Mouse (Mus musculus) C3H10T1/2 (cell line): Measurements from ENCODE around the gene Hist1h2ad. TPM values are rescaled to one million over a fixed set of nuclear protein-coding genes. Genes with fewer than 3 reads are reported as not detected.

Source experiments
- polyA plus RNA-seq, 2 experiments: library from polyadenylated mRNA; unstranded; fragments of >200 nt; fragmentation: generic; extraction: Trizol; gene quantifications; one replicate each; pipeline ENCODE4 v1.2.1; 2012; ENCODE audit warnings: missing spikeins in 2 of 2

Gene Hist1h2ad
- polyA plus RNA-seq: 1 to 10 TPM; 1.1 to 3.1 TPM

DNA sequence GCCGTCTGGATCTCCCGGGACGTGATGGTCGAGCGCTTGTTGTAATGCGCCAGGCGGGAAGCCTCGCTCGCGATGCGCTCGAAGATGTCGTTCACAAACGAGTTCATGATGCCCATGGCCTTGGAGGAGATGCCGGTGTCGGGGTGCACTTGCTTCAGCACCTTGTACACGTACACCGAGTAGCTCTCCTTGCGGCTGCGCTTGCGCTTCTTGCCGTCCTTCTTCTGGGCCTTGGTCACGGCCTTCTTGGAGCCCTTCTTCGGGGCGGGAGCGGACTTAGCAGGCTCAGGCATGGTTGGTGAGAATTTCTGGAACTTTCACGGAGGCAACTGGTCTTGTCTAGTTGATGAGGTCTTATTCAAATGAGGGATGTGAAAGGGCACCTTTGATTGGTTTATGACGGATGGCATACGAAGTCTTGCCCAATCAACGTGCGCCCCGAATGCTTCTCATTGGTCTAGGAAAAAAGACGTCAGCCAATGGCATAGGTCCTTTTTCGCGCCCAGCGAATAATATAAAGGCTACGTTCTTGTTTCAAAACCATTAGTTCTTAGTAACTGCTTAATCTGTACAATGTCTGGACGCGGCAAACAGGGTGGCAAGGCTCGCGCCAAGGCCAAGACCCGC, at the start of gene Hist1h2ad, which contains the start of gene Hist1h2bf:
Gene Hist1h2ad, plus strand, starts transcription at position 484 of the 627 bp plus-strand sequence.
Gene Hist1h2bf, minus strand, starts transcription at position 299 of the 627 bp plus-strand sequence.

DNA sequence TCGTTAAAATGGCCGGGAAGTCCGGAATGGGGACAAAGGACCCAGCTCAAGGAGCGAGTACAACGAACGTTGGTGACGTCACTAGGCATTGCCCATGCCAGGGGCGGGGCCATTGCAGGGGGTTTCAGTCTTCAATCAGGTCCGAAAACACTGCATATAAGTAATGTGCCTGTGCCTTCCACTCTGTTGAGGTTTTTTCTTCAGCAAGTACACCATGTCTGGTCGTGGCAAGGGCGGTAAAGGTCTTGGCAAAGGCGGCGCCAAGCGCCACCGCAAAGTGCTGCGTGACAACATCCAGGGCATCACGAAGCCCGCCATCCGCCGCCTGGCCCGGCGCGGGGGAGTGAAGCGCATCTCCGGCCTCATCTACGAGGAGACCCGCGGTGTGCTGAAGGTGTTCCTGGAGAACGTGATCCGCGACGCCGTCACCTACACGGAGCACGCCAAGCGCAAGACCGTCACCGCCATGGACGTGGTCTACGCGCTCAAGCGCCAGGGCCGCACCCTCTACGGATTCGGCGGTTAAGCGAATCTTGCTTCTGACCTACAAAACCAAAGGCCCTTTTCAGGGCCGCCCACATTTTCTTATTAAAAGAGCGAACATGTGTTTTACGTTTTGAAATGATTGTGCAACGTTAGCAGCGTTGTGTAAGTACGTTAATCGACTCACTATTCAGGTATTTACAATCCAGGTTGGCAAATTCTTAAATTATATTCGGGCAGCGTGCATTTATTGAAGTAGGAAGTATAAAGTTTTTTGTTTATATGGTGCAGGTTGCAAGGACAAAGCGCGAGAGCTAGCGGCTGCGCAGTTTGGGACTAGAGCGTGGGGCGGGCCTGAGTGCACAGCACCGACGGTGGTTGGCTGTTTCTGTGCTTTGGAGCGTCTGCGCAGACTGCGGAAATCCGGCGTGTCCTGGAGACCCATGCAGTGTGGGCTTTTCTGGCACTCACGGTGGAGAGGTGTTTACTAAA, 43.0 kb upstream of the Hist1h2ad start, which contains the start of gene Hist1h4h:
Gene Hist1h4h, plus strand, starts transcription at position 150 of the 975 bp plus-strand sequence.

GRCm38 (mm10) chr13:23533560-23534367, 40.4 kb upstream of the Hist1h2ad start, which contains the start of gene Hist1h2af:
Gene Hist1h2af, plus strand, starts transcription at chr13:23533906.

GRCm38 (mm10) chr13:23535137-23536075, 38.8 kb upstream of the Hist1h2ad start, which contains the start of gene Hist1h3g:
Gene Hist1h3g, plus strand, starts transcription at chr13:23535422.

DNA sequence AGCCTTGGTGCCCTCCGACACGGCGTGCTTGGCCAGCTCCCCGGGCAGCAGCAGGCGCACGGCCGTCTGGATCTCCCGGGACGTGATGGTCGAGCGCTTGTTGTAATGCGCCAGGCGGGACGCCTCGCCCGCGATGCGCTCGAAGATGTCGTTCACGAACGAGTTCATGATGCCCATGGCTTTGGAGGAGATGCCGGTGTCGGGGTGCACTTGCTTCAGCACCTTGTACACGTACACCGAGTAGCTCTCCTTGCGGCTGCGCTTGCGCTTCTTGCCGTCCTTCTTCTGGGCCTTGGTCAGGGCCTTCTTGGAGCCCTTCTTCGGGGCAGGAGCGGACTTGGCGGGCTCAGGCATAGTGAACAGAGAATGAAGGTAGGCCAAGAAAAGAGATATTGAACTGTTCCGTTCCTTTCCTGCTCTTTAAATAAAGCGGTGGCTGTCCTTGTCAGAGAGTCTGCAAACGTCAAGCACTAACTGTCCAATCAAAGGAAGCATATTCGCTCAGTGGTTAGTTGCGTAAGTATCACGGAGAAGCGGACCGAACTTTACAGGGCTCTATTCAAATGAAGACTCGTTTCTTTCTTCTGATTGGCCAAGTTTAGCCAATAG, 31.1 kb upstream of the Hist1h2ad start, which contains the start of gene Hist1h2bh:
Gene Hist1h2bh, minus strand, starts transcription at position 394 of the 609 bp plus-strand sequence.

GRCm38 (mm10) chr13:23543965-23544786, 30.0 kb upstream of the Hist1h2ad start, which contains the start of gene Hist1h3f:
Gene Hist1h3f, plus strand, starts transcription at chr13:23544052.

GRCm38 (mm10) chr13:23551146-23551834, 22.9 kb upstream of the Hist1h2ad start, which contains the start of gene Hist1h4f:
Gene Hist1h4f, minus strand, starts transcription at chr13:23551648.

DNA sequence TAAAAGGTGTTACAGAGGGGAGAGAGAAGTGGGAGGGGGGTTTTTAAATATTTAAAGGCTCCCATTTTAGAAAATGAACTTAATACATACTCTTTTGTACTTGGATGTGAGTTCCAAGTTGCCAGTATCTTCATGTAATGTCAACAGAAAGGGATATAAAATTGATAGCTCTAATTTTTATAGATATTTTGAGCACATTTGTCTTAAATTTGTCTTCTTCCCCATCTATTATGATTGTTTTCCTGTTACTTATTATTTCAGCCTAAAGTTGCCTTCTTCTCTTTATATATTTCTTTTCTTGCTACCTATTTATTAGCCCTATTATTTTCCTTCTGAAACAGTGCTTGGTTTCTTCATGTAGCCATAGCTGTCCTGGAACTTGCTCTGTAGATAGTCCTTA, 21.2 kb upstream of the Hist1h2ad start, which contains the start of gene Hist1h1d:
Gene Hist1h1d, plus strand, starts transcription at position 301 of the 400 bp plus-strand sequence.

GRCm38 (mm10) chr13:23561883-23562659, 12.1 kb upstream of the Hist1h2ad start, which contains the start of gene Hist1h3e:
Gene Hist1h3e, minus strand, starts transcription at chr13:23562369.

DNA sequence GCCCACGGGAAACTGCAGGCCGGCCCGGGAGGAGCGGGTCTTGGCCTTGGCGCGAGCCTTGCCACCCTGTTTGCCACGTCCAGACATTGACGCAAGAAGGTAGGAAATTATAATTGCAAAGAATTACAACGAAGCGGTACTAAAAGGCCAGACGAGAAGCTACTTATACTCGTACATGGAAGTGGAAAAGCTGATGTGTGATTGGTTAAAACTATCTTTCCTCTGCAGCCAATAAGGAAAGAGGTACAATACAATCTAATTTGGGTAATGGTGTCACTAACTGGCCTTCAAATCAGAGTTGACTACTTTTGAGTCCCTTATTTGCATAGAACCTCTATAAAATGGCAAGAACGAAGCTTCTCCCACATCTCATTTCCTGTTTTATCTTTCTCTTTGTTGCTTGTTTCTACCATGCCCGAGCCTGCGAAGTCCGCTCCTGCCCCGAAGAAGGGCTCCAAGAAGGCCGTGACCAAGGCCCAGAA, 3.1 kb upstream of the Hist1h2ad start, which contains the start of the genes Hist1h2ae and Hist1h2bg:
Gene Hist1h2ae, minus strand, starts transcription at position 199 of the 482 bp plus-strand sequence.
Gene Hist1h2bg, plus strand, starts transcription at position 375 of the 482 bp plus-strand sequence.

GRCm38 (mm10) chr13:23575271-23575851, 1.2 kb downstream of the Hist1h2ad start, which contains the start of gene Hist1h3d:
Gene Hist1h3d, plus strand, starts transcription at chr13:23575763.

DNA sequence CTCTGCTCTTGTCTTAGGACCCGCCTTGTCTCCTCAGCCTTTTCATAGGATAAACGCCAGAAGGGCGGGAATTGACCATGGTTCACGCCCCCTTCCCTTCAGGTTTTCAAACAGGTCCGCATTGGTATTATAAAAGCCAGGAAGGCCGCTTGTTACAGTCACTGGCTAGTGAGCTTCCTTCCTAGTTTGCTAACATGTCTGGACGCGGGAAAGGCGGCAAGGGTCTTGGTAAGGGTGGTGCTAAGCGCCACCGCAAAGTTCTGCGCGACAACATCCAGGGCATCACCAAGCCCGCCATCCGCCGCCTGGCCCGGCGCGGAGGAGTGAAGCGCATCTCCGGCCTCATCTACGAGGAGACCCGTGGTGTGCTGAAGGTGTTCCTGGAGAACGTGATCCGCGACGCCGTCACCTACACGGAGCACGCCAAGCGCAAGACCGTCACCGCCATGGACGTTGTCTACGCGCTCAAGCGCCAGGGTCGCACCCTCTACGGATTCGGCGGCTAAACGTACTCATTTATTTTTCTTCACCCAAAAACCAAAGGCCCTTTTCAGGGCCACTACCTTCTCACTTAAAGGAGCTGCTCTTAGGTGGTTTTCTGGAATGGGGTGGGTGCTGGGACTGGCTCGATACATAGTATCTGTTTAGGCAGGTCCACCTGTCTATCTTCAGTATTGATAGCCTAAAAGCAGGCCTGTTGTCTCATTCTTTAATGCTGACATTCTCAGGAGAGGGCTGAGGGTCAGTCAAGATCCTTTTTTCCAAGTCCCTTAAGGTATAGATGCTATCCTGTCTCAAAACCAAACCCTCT, 7.4 kb downstream of the Hist1h2ad start, which contains the start of gene Hist1h4d:
Gene Hist1h4d, plus strand, starts transcription at position 191 of the 811 bp plus-strand sequence.

DNA sequence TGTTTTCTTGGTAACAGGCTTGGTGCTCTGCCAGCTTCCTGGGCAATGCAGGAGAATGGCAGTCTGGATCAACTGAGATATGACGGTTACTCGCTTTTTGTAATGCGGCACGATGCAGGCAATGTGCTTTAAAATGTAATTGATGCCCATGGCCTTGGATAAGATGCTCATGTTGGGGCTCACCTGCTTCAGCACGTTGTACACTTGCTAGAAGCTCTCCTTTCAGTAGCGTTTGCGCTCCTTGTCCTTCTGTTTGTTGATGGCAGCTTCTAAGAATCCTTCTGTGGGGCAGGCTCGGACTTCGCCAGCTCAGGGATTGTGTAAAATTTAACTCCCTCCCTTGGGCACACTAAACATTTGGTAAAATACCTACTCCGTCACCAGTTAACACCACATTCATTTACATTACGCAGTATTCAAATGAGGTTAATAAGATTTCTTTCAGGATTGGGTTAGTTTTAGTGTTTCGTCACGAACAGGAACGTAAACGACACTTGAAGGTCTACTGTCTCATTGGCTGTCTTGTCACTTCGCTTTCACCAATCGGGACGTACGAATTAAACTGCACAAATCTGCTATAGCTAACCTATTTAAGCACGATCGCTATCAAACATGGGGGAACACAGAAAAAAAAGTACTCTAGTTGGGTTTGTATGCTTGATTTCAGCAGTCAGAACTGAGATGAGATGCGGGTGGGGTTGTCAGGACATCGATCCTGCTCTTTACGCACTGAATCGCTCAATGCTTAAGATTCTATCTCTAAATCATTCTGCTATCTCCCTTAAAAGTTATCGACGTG, 46.8 kb downstream of the Hist1h2ad start, which contains the start of gene Hist1h2be:
Gene Hist1h2be, minus strand, starts transcription at position 392 of the 799 bp plus-strand sequence.

GRCm38 (mm10) chr13:23622175-23622671, 48.0 kb downstream of the Hist1h2ad start, which contains the start of gene Hist1h1e:
Gene Hist1h1e, minus strand, starts transcription at chr13:23622558.

